Mouse (Mus musculus): ENCODE data around the gene Igll1. TPM values are rescaled to one million over a fixed set of nuclear protein-coding genes. Genes with fewer than 3 reads are reported as not detected.
"Not testable (repeated sequence)": the region's sequence is repeated elsewhere in the genome, so short reads cannot be mapped to it uniquely, and the experiment has no call there.

Gene Igll1
- polyA plus RNA-seq, 1 experiment from 2014 or later = not detected

- H3K4me2 ChIP-seq = no peak overlapping the region
- H3K4me1 ChIP-seq (replicated peaks; ENCODE audit: control insufficient read depth, insufficient read depth, low read length) = peaks cover 2% of the 10 kb centered on the region; the same call in 1 of the 2 replicates
- no peak overlapping the region for H3K27ac ChIP-seq (ENCODE audit: low read depth, low read length)
- H3K9ac ChIP-seq (ENCODE audit: low read depth, low read length) = no peak overlapping the region
- H3K9me3 ChIP-seq (ENCODE audit: control insufficient read depth, low read length) = no peaks in the 10 kb centered on the region
- H3K36me3 ChIP-seq (ENCODE audit: control insufficient read depth, insufficient read depth, low read length) = no peaks in the 10 kb centered on the region
- DNase-seq (ENCODE audit: low spot score) = no peak
- no peak for ATAC-seq (replicated peaks; ENCODE audit: low FRiP score)
- WGBS = 64% methylated on average over 3 of the region's 3 CpGs
- no peaks in the 10 kb centered on the region for H3K27me3 ChIP-seq (replicated peaks; ENCODE audit: control insufficient read depth, insufficient read depth, low read length)
- H3K4me3 ChIP-seq (ENCODE audit: low read depth, low read length) = no peak overlapping the region
Measured at GRCm38 (mm10) chr16:16862288-16862687, 1.5 kb downstream of the Igll1 start.

GRCm38 (mm10) chr16:16856731-16857476, 6.9 kb downstream of the Igll1 start:
- Histone ChIP-seq H3K4me1 (replicated peaks; ENCODE audit: control insufficient read depth, insufficient read depth, low read length) (no peaks in the 10 kb centered on the region), H3K4me3 (ENCODE audit: low read depth, low read length) (no peak overlapping the region), H3K27ac (ENCODE audit: low read depth, low read length) (no peak overlapping the region), H3K4me2 (no peak overlapping the region), H3K9ac (ENCODE audit: low read depth, low read length) (no peak overlapping the region), H3K36me3 (ENCODE audit: control insufficient read depth, insufficient read depth, low read length) (no peaks in the 10 kb centered on the region), H3K9me3 (ENCODE audit: control insufficient read depth, low read length) (no peaks in the 10 kb centered on the region), H3K27me3 (replicated peaks; ENCODE audit: control insufficient read depth, insufficient read depth, low read length) (no peaks in the 10 kb centered on the region)
- no peak for ATAC-seq (replicated peaks; ENCODE audit: low FRiP score)
- no peak for DNase-seq (ENCODE audit: low spot score)
- WGBS = 64% methylated on average over 13 of the region's 13 CpGs

- H3K36me3 ChIP-seq (ENCODE audit: control insufficient read depth, insufficient read depth, low read length); H3K27me3 ChIP-seq (replicated peaks; ENCODE audit: control insufficient read depth, insufficient read depth, low read length); H3K4me2 ChIP-seq; H3K9ac ChIP-seq (ENCODE audit: low read depth, low read length); H3K27ac ChIP-seq (ENCODE audit: low read depth, low read length); H3K4me3 ChIP-seq (ENCODE audit: low read depth, low read length); H3K4me1 ChIP-seq (replicated peaks; ENCODE audit: control insufficient read depth, insufficient read depth, low read length); H3K9me3 ChIP-seq (ENCODE audit: control insufficient read depth, low read length); DNase-seq (ENCODE audit: low spot score); ATAC-seq (replicated peaks; ENCODE audit: low FRiP score): not testable (repeated sequence)
- WGBS = 75% methylated on average over 9 of the region's 9 CpGs
Measured at GRCm38 (mm10) chr16:16856054-16856453, 7.7 kb downstream of the Igll1 start.

GRCm38 (mm10) chr16:16855541-16855940, 8.2 kb downstream of the Igll1 start:
- Histone ChIP-seq H3K9me3 (ENCODE audit: control insufficient read depth, low read length) (no peaks in the 10 kb centered on the region), H3K9ac (ENCODE audit: low read depth, low read length) (no peak overlapping the region), H3K36me3 (ENCODE audit: control insufficient read depth, insufficient read depth, low read length) (no peaks in the 10 kb centered on the region), H3K4me2 (no peak overlapping the region), H3K4me1 (replicated peaks; ENCODE audit: control insufficient read depth, insufficient read depth, low read length) (no peaks in the 10 kb centered on the region), H3K4me3 (ENCODE audit: low read depth, low read length) (no peak overlapping the region), H3K27ac (ENCODE audit: low read depth, low read length) (no peak overlapping the region), H3K27me3 (replicated peaks; ENCODE audit: control insufficient read depth, insufficient read depth, low read length) (no peaks in the 10 kb centered on the region)
- ATAC-seq (replicated peaks; ENCODE audit: low FRiP score) = no peak
- no peak for DNase-seq (ENCODE audit: low spot score)
- 97% methylated on average over 1 of the region's 1 CpGs for WGBS

- Histone ChIP-seq H3K27ac (ENCODE audit: low read depth, low read length) (no peak overlapping the region), H3K9me3 (ENCODE audit: control insufficient read depth, low read length) (no peaks in the 10 kb centered on the region), H3K36me3 (ENCODE audit: control insufficient read depth, insufficient read depth, low read length) (no peaks in the 10 kb centered on the region), H3K27me3 (replicated peaks; ENCODE audit: control insufficient read depth, insufficient read depth, low read length) (no peaks in the 10 kb centered on the region), H3K4me2 (no peak overlapping the region), H3K4me3 (ENCODE audit: low read depth, low read length) (no peak overlapping the region), H3K9ac (ENCODE audit: low read depth, low read length) (no peak overlapping the region), H3K4me1 (replicated peaks; ENCODE audit: control insufficient read depth, insufficient read depth, low read length) (no peaks in the 10 kb centered on the region)
- WGBS = 25% methylated on average over 6 of the region's 6 CpGs
- no peak for ATAC-seq (replicated peaks; ENCODE audit: low FRiP score)
- no peak for DNase-seq (ENCODE audit: low spot score)
Measured at GRCm38 (mm10) chr16:16854836-16855235, 8.9 kb downstream of the Igll1 start.

- DNase-seq (ENCODE audit: low spot score) (no peak), ATAC-seq (replicated peaks; ENCODE audit: low FRiP score) (no peak)
- H3K9ac ChIP-seq (ENCODE audit: low read depth, low read length) = no peak overlapping the region
- no peaks in the 10 kb centered on the region for H3K36me3 ChIP-seq (ENCODE audit: control insufficient read depth, insufficient read depth, low read length)
- H3K4me1 ChIP-seq (replicated peaks; ENCODE audit: control insufficient read depth, insufficient read depth, low read length) = no peaks in the 10 kb centered on the region
- no peaks in the 10 kb centered on the region for H3K27me3 ChIP-seq (replicated peaks; ENCODE audit: control insufficient read depth, insufficient read depth, low read length)
- H3K4me3 ChIP-seq (ENCODE audit: low read depth, low read length) = no peak overlapping the region
- WGBS = 76% methylated on average over 3 of the region's 3 CpGs
- H3K27ac ChIP-seq (ENCODE audit: low read depth, low read length) = no peak overlapping the region
- H3K9me3 ChIP-seq (ENCODE audit: control insufficient read depth, low read length) = no peaks in the 10 kb centered on the region
- H3K4me2 ChIP-seq = no peak overlapping the region
Measured at GRCm38 (mm10) chr16:16852411-16852810, 11.4 kb downstream of the Igll1 start.

GRCm38 (mm10) chr16:16849196-16849595, 14.6 kb downstream of the Igll1 start:
- no peaks in the 10 kb centered on the region for H3K9me3 ChIP-seq (ENCODE audit: control insufficient read depth, low read length)
- H3K27me3 ChIP-seq (replicated peaks; ENCODE audit: control insufficient read depth, insufficient read depth, low read length) = no peaks in the 10 kb centered on the region
- no peak for ATAC-seq (replicated peaks; ENCODE audit: low FRiP score)
- H3K27ac ChIP-seq (ENCODE audit: low read depth, low read length) = no peak overlapping the region
- H3K4me1 ChIP-seq (replicated peaks; ENCODE audit: control insufficient read depth, insufficient read depth, low read length) = no peaks in the 10 kb centered on the region
- no peak for DNase-seq (ENCODE audit: low spot score)
- H3K9ac ChIP-seq (ENCODE audit: low read depth, low read length) = no peak overlapping the region
- no peaks in the 10 kb centered on the region for H3K36me3 ChIP-seq (ENCODE audit: control insufficient read depth, insufficient read depth, low read length)
- no peak overlapping the region for H3K4me2 ChIP-seq
- no peak overlapping the region for H3K4me3 ChIP-seq (ENCODE audit: low read depth, low read length)

GRCm38 (mm10) chr16:16829671-16830070, 34.1 kb downstream of the Igll1 start:
- no peak overlapping the region; the same call in 1 of the 2 replicates for H3K4me3 ChIP-seq (ENCODE audit: low read depth, low read length)

More at GRCm38 (mm10) chr16:16829671-16830070, 34.1 kb downstream of the Igll1 start:
- DNase-seq (ENCODE audit: low spot score) (no peak), ATAC-seq (replicated peaks; ENCODE audit: low FRiP score) (no peak)
- Histone ChIP-seq H3K27me3 (replicated peaks; ENCODE audit: control insufficient read depth, insufficient read depth, low read length) (no peaks in the 10 kb centered on the region), H3K4me1 (replicated peaks; ENCODE audit: control insufficient read depth, insufficient read depth, low read length) (no peaks in the 10 kb centered on the region), H3K36me3 (ENCODE audit: control insufficient read depth, insufficient read depth, low read length) (no peaks in the 10 kb centered on the region), H3K9ac (ENCODE audit: low read depth, low read length) (no peak overlapping the region), H3K27ac (ENCODE audit: low read depth, low read length) (no peak overlapping the region), H3K9me3 (ENCODE audit: control insufficient read depth, low read length) (no peaks in the 10 kb centered on the region), H3K4me2 (peak overlapping the region; percentile 84)
- WGBS = 80% methylated on average over 3 of the region's 3 CpGs

Measured in liver, embryonic 11.5 days (tissue).